Mouse (Mus musculus) forebrain, embryonic 14.5 days (tissue): ENCODE results near the gene A130010J15Rik. TPM values are rescaled to one million over a fixed set of nuclear protein-coding genes. Genes with fewer than 3 reads are reported as not detected.
A peak's percentile ranks its signal among the peaks of the same experiment; 100 is the strongest.

Experiments
- ATAC-seq: fragments of 200-750 bp; cut with Nextera tagmentation; 2 replicates; pipeline ENCODE4 v1.8.0; 2017; ENCODE audit warnings: mild to moderate bottlenecking, moderate library complexity
- DNase-seq: peaks from one replicate; pipeline ENCODE4 v3.0.0-alpha.2; 2015; ENCODE audit warnings: low spot score
- H3K27ac ChIP-seq: fragments of 300-500 bp; sonication (generic); 2 replicates; pipeline ENCODE4 v1.5.1; 2014; ENCODE audit warnings: low read depth, mild to moderate bottlenecking, control low read depth, low read length, moderate library complexity
- H3K27me3 ChIP-seq: fragments of 300-500 bp; sonication (generic); replicated peaks from 2 replicates; pipeline ENCODE4 v1.6.1; 2014; ENCODE audit warnings: low read length, control low read depth, mixed read lengths; ENCODE audit not compliant: control insufficient read depth, insufficient read depth
- H3K36me3 ChIP-seq: fragments of 300-500 bp; sonication (generic); 2 replicates; pipeline ENCODE4 v1.6.1; 2014; ENCODE audit warnings: low read length, control low read depth; ENCODE audit not compliant: control insufficient read depth, insufficient read depth
- H3K4me1 ChIP-seq: fragments of 300-500 bp; sonication (generic); 2 replicates; pipeline ENCODE4 v1.6.1; 2014; ENCODE audit warnings: antibody characterized with exemption, low read length, control low read depth; ENCODE audit not compliant: control insufficient read depth, insufficient read depth
- H3K4me2 ChIP-seq: fragments of 300-500 bp; sonication (generic); 2 replicates; pipeline ENCODE4 v1.6.1; 2014; ENCODE audit warnings: mild to moderate bottlenecking, control low read depth, low read length
- H3K4me3 ChIP-seq: fragments of 300-500 bp; sonication (generic); 2 replicates; pipeline ENCODE4 v1.5.1; 2014; ENCODE audit warnings: low read depth, low read length, control low read depth
- H3K9ac ChIP-seq: fragments of 300-500 bp; sonication (generic); 2 replicates; pipeline ENCODE4 v1.6.1; 2014; ENCODE audit warnings: mild to moderate bottlenecking, low read length, control low read depth, moderate library complexity
- H3K9me3 ChIP-seq: fragments of 300-500 bp; sonication (generic); replicated peaks from 2 replicates; pipeline ENCODE4 v1.6.1; 2016; ENCODE audit warnings: low read length, control low read depth, mixed read lengths; ENCODE audit not compliant: control insufficient read depth
- WGBS: fragments of 180-500 bp; shearing (Covaris S2); extraction: QIAGEN DNeasy Blood & Tissue Kit; methylation state at CpG from one replicate; pipeline ENCODE4 v1.1.7; 2014; 5-methylcytosine and 5-hydroxymethylcytosine counted together
- polyA plus RNA-seq: library from polyadenylated mRNA; unstranded; fragments of >200 nt; fragmentation: Nextera tagmentation; extraction: Ambion mirVana; gene quantifications from 2 replicates; pipeline ENCODE4 v1.2.1, GENCODE M21; 2014

A130010J15Rik gene
- polyA plus RNA-seq, 1 experiment from 2014 or later, result 13.3 TPM

DNA sequence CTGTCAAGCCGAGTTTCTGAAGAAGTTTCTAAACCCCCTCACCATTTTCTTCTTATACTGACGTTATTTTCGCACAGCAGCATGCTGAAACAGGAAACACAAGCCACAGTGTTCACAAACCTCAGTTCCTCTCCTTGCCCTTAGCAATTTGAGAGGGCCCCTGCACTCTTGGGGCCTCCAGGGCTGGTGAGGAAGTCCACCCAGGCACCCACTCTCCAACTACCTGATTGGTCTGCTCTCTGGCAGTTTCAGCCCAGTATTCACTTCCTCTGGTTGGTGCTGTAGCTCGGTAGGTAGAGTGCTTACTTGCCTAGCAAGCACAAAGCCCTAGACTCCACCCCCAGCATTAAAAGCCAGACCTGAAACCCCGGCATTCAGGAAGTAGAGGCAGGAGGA is 33.5 kb downstream of the A130010J15Rik start, which contains the start of gene Traf3ip3:
Gene Traf3ip3 (minus strand): TSS at position 321 of the 396 bp plus-strand sequence.
- ATAC-seq, result no peak
- H3K4me3 ChIP-seq, result no peak within 1 kb of the TSS

DNA sequence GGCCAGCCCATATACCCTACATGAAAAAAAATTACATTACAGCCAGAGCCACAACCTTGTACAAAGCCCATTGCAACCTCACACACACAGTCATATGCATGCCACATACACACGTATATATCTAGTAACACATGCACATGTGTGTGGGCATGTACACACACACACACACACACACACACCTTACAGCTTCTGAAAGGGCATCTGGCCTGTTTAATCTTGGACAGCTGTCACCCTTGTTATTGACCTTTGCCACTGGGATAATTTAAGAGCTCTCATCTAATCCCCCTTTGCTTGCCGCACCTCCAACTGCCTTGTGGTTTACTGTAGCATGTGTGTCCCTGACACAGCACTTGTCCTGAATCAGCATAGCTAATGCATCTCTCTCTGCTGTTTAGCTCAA is 36.0 kb downstream of the A130010J15Rik start:
- H3K27me3 ChIP-seq, result no peaks in the 10 kb centered on the region
- no peak for DNase-seq
- H3K9me3 ChIP-seq, result no peaks in the 10 kb centered on the region
- 90% methylated on average over 2 of the region's 2 CpGs for WGBS
- H3K36me3 ChIP-seq, result no peaks in the 10 kb centered on the region
- ATAC-seq, result no peak
- no peak overlapping the region for H3K9ac ChIP-seq
- H3K4me3 ChIP-seq, result no peak overlapping the region
- no peak overlapping the region for H3K4me2 ChIP-seq
- H3K4me1 ChIP-seq, result no peaks in the 10 kb centered on the region
- H3K27ac ChIP-seq, result no peak overlapping the region

More for the DNA sequence above, 33.5 kb downstream of the A130010J15Rik start, which contains the start of gene Traf3ip3:
- 64% methylated on average over 5 of the region's 5 CpGs for WGBS
- H3K27me3 ChIP-seq, result no peaks in the 10 kb centered on the region
- H3K36me3 ChIP-seq, result no peaks in the 10 kb centered on the region
- no peaks in the 10 kb centered on the region for H3K9me3 ChIP-seq
- no peak within 1 kb of the TSS for H3K9ac ChIP-seq
- no peak within 1 kb of the TSS for H3K27ac ChIP-seq
- H3K4me2 ChIP-seq, result no peak within 1 kb of the TSS
- no peak for DNase-seq
- H3K4me1 ChIP-seq, result no peaks in the 10 kb centered on the region

DNA sequence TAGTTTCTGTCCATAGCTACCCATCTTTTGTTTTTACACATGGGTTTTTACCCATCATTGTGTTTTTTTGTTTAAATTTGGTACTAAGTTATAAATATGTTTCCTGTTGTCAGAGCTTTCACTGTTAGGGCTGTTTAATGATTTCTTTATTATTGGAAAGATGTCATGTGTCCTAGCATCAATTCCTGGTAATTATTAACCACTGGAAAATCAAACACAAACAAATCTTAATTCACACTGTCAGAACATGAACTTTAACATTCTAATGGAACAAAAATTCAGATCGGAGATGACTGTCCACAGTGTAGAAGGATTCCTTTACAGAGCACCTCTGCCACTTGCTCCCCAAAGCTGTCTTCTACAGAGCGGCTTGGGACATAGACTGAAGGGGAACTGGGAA is 37.6 kb downstream of the A130010J15Rik start:
- H3K9ac ChIP-seq, result no peak overlapping the region
- ATAC-seq (no peak), DNase-seq (no peak)
- WGBS, result 97% methylated on average over 2 of the region's 2 CpGs
- H3K4me2 ChIP-seq, result no peak overlapping the region
- H3K27me3 ChIP-seq, result no peaks in the 10 kb centered on the region
- no peaks in the 10 kb centered on the region for H3K4me1 ChIP-seq
- no peak overlapping the region for H3K27ac ChIP-seq
- no peak overlapping the region for H3K4me3 ChIP-seq
- no peaks in the 10 kb centered on the region for H3K9me3 ChIP-seq
- H3K36me3 ChIP-seq, result no peaks in the 10 kb centered on the region

DNA sequence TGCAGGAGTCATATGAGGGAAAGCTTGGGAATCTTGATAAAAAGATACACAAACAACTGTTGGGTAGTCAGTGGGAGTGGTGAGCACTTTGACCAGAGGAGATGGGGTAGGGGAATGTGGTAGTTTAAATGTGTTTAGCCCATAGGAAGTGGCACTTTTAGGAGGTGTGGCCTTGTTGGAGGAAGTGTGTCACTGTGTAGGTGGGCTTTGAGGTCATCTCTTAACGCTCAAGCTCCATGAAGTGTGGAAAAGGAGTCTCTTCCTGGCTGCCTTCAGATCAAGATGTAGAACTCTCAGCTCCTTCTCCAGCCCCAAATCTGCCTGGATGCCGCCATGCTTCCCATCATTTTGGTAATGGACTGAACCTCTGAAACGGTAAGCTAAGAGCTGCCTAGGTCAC is 39.7 kb downstream of the A130010J15Rik start, which contains the start of gene Lamb3:
Gene Lamb3 (plus strand): TSS at position 197 of the 400 bp plus-strand sequence.
- H3K27me3 ChIP-seq, result no peaks in the 10 kb centered on the region
- H3K36me3 ChIP-seq, result no peaks in the 10 kb centered on the region
- ATAC-seq (no peak), DNase-seq (no peak)
- H3K4me2 ChIP-seq, result no peak within 1 kb of the TSS
- H3K9ac ChIP-seq, result no peak within 1 kb of the TSS
- no peak within 1 kb of the TSS for H3K27ac ChIP-seq
- no peaks in the 10 kb centered on the region for H3K9me3 ChIP-seq
- no peaks in the 10 kb centered on the region for H3K4me1 ChIP-seq
- no peak within 1 kb of the TSS for H3K4me3 ChIP-seq
- WGBS, result 88% methylated on average over 3 of the region's 3 CpGs

DNA sequence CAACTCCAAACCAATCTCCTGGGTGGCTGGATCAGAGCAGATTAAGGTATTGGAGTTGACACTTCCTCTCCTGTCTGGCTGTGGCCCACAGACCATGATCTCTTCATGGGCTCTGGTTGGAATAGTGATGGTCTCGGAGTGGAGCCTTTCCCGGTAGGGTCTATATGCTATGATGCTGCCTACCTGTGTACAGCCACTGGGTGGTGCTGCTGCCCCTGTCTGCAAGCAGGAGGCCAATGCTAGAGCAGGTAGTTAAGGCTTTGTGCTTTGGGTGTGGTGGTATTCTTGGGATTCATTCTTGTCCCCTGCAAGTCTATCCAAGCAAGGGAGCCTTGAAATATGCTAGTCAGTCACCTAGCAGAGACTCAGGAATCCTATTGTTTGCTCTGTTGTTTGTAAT is 40.3 kb downstream of the A130010J15Rik start:
- no peak overlapping the region for H3K27ac ChIP-seq
- H3K9ac ChIP-seq, result no peak overlapping the region
- H3K9me3 ChIP-seq, result no peaks in the 10 kb centered on the region
- DNase-seq, result peak; percentile 22
- H3K4me1 ChIP-seq, result no peaks in the 10 kb centered on the region
- WGBS, result 31% methylated on average over 2 of the region's 2 CpGs
- H3K4me3 ChIP-seq, result no peak overlapping the region
- no peak for ATAC-seq
- no peaks in the 10 kb centered on the region for H3K27me3 ChIP-seq
- H3K36me3 ChIP-seq, result no peaks in the 10 kb centered on the region
- H3K4me2 ChIP-seq, result no peak overlapping the region

DNA sequence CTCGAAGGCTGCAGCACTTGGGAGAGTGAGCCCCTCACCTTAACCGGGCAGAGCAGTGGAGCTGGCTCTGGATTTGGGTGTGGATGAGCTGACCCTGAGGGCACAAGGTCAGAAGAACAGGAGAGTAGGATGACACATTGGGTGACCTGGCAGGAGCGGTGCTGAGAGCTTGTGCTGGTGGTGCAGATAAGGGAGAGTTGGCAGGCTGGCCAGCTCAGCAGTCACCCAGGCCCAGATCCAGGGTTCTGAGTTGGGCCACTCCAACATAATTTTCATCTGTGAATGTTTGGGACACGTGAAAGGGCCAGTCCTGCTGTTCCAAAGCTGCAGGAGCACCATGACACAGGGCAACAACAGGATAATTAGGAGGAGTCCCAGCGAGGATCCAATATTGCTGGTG is 43.5 kb downstream of the A130010J15Rik start:
- Histone ChIP-seq H3K9ac (no peak overlapping the region), H3K27me3 (no peaks in the 10 kb centered on the region), H3K9me3 (no peaks in the 10 kb centered on the region), H3K27ac (no peak overlapping the region), H3K4me1 (no peaks in the 10 kb centered on the region), H3K4me2 (no peak overlapping the region), H3K4me3 (no peak overlapping the region), H3K36me3 (no peaks in the 10 kb centered on the region)
- ATAC-seq, result no peak
- WGBS, result 76% methylated on average over 5 of the region's 5 CpGs
- DNase-seq, result no peak

DNA sequence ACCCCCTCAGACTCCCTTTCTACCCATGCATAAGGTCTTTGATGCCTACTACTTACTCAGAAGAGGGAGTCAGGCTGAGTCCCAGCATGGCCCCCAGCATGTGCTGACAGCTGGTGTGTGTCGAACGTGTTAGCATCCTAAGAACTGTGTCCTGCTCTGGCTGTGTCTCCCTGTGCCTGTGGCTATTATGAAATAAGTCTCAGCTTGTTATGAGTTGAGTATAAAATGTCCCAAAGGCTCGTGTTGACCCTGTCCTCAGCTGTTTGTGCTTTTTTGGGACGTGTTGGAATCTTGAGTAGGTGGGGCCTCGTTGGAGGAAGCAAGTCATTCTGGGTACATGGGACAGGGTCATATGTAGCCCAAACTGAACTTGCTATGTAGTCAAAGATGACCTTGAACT is 46.2 kb downstream of the A130010J15Rik start:
- WGBS, result 82% methylated on average over 5 of the region's 5 CpGs
- Histone ChIP-seq H3K27me3 (no peaks in the 10 kb centered on the region), H3K36me3 (no peaks in the 10 kb centered on the region), H3K4me3 (no peak overlapping the region), H3K9ac (no peak overlapping the region), H3K4me1 (no peaks in the 10 kb centered on the region), H3K9me3 (no peaks in the 10 kb centered on the region), H3K4me2 (no peak overlapping the region), H3K27ac (no peak overlapping the region)
- DNase-seq (no peak), ATAC-seq (no peak)

DNA sequence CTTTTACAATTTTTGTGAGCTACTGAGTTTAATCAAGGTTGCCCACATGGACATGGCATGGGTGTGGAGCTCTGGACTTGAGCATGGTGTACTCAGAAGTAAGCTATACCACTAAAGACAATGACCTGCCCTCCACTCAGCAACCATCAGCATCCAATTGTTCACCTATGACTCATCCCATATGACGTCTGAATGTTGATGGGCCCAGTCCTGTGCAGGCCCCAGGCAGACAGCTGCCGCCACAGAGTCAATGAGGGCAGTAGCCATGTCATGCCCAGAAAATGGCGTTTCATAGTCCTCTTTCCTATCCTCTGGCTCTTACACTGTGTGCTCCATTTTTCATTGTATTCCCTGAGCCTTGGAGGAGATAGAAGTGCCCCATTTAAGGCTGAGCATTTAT is 48.2 kb downstream of the A130010J15Rik start:
- no peak overlapping the region for H3K27ac ChIP-seq
- H3K9me3 ChIP-seq, result no peaks in the 10 kb centered on the region
- no peak overlapping the region for H3K9ac ChIP-seq
- no peaks in the 10 kb centered on the region for H3K27me3 ChIP-seq
- no peaks in the 10 kb centered on the region for H3K4me1 ChIP-seq
- DNase-seq, result no peak
- 72% methylated on average over 3 of the region's 3 CpGs for WGBS
- no peak overlapping the region for H3K4me3 ChIP-seq
- H3K36me3 ChIP-seq, result no peaks in the 10 kb centered on the region
- no peak overlapping the region for H3K4me2 ChIP-seq
- no peak for ATAC-seq

DNA sequence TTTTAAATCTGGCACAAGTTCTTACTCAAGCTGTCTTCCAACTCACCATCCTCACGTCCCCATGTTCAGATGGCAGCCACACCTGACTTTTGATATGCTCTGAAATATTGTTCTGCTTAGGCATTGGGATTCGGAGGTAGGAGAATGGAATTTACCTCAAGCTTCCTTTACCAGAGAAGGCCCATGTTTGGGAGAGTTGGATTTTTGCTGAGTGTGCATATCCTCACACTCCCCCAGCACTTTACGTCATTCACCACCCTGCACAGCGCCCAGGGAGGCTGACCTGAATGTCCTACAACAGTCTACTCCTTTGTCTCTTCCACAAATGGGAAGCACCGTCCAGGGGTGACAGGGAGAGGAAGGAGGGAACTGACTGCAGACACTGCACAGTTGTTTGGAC is 52.6 kb downstream of the A130010J15Rik start:
- ATAC-seq (no peak), DNase-seq (no peak)
- Histone ChIP-seq H3K4me1 (no peaks in the 10 kb centered on the region), H3K27ac (no peak overlapping the region), H3K4me2 (no peak overlapping the region), H3K36me3 (no peaks in the 10 kb centered on the region), H3K4me3 (no peak overlapping the region), H3K27me3 (no peaks in the 10 kb centered on the region), H3K9me3 (no peaks in the 10 kb centered on the region), H3K9ac (no peak overlapping the region)
- WGBS, result 76% methylated on average over 5 of the region's 5 CpGs
